Mouse (Mus musculus) CH12.LX (cell line): Measurements from ENCODE around the gene Pik3r2. TPM values are rescaled to one million over a fixed set of nuclear protein-coding genes. Genes with fewer than 3 reads are reported as not detected.

Experiments
- DNase-seq: peaks from one replicate; pipeline ENCODE4 v3.0.0-alpha.2; 2013; ENCODE audit errors: extremely low read depth
- H3K27ac ChIP-seq: 2 replicates; pipeline ENCODE4 v1.5.1; 2012; ENCODE audit warnings: low read depth, mild to moderate bottlenecking, control low read depth, moderate library complexity; ENCODE audit not compliant: insufficient read depth
- H3K27me3 ChIP-seq: replicated peaks from 2 replicates; pipeline ENCODE3; 2012; ENCODE audit warnings: inconsistent platforms
- H3K36me3 ChIP-seq, 2 experiments: replicated peaks in 1 of 2; 2 replicates each; pipeline versions ENCODE3 to v1.6.1; 2012; ENCODE audit warnings: inconsistent platforms in 1 of 2, low read length in 1 of 2, mild to moderate bottlenecking in 1 of 2, mixed read lengths in 1 of 2, moderate library complexity in 1 of 2; ENCODE audit not compliant: control insufficient read depth in 1 of 2, insufficient read depth in 1 of 2
- H3K4me1 ChIP-seq, 2 experiments: 2 replicates each; pipeline ENCODE4 v1.6.1; 2012; ENCODE audit warnings: inconsistent platforms in 1 of 2, moderate library complexity in 1 of 2; ENCODE audit not compliant: insufficient read depth in 2 of 2, control insufficient read depth in 1 of 2
- H3K4me2 ChIP-seq: 2 replicates; pipeline ENCODE4 v1.6.1; 2012; ENCODE audit warnings: low read depth, mild to moderate bottlenecking, control low read depth; ENCODE audit not compliant: poor library complexity, insufficient read depth, severe bottlenecking
- H3K4me3 ChIP-seq, 3 experiments: fragments of 150-350 bp in 1 of 3; sonication (generic) in 1 of 3; replicated peaks in 1 of 3; 2 replicates each; pipeline versions ENCODE3 to v1.5.1; 2011 to 2012; ENCODE audit warnings: low read depth in 2 of 3, low read length in 2 of 3, mild to moderate bottlenecking in 2 of 3, moderate library complexity in 2 of 3, control low read depth in 1 of 3, improper control_type of control experiment in 1 of 3, inconsistent platforms in 1 of 3, mixed read lengths in 1 of 3; ENCODE audit not compliant: poor library complexity in 1 of 3
- H3K79me2 ChIP-seq: replicated peaks from 2 replicates; pipeline ENCODE4 v1.6.1; 2012; ENCODE audit warnings: mild to moderate bottlenecking, moderate library complexity; ENCODE audit not compliant: control insufficient read depth, poor library complexity, insufficient read depth, severe bottlenecking; ENCODE audit errors: extremely low read depth
- H3K9ac ChIP-seq: 2 replicates; pipeline ENCODE4 v1.6.1; 2012; ENCODE audit warnings: low read depth, mild to moderate bottlenecking, control low read depth, moderate library complexity; ENCODE audit not compliant: insufficient read depth
- H3K9me3 ChIP-seq: replicated peaks from 2 replicates; pipeline ENCODE3; 2012; ENCODE audit warnings: low read length, inconsistent platforms, mixed read lengths
- BHLHE40 ChIP-seq: IDR thresholded peaks from 2 replicates; pipeline ENCODE4 v1.6.1; 2011; ENCODE audit warnings: mild to moderate bottlenecking, low read depth, low read length, improper control_type of control experiment
- CHD1 ChIP-seq: IDR thresholded peaks from 2 replicates; pipeline ENCODE4 v1.6.1; 2012; ENCODE audit warnings: low read depth, low read length, improper control_type of control experiment, inconsistent platforms
- CHD2 ChIP-seq: IDR thresholded peaks from 2 replicates; pipeline ENCODE4 v1.6.1; 2011; ENCODE audit warnings: low read length, improper control_type of control experiment
- CTCF ChIP-seq, 2 experiments: IDR thresholded peaks in 1 of 2; conservative IDR thresholded peaks in 1 of 2; 2 replicates each; pipeline ENCODE4 v1.5.1; 2011 to 2012; ENCODE audit warnings: low read depth in 2 of 2, low read length in 2 of 2, improper control_type of control experiment in 1 of 2, inconsistent platforms in 1 of 2, mild to moderate bottlenecking in 1 of 2, moderate library complexity in 1 of 2
- E2F4 ChIP-seq: IDR thresholded peaks from 2 replicates; pipeline ENCODE4 v1.6.1; 2011; ENCODE audit warnings: low read depth, low read length, improper control_type of control experiment; ENCODE audit not compliant: insufficient replicate concordance
- ELF1 ChIP-seq: IDR thresholded peaks from 2 replicates; pipeline ENCODE4 v1.6.1; 2014; ENCODE audit warnings: low read depth, mild to moderate bottlenecking, inconsistent platforms, low read length, improper control_type of control experiment
- EP300 ChIP-seq: IDR thresholded peaks from 2 replicates; pipeline ENCODE4 v1.6.1; 2011; ENCODE audit warnings: low read length, improper control_type of control experiment
- ETS1 ChIP-seq: conservative IDR thresholded peaks from 2 replicates; pipeline ENCODE4 v1.6.1; 2012; ENCODE audit warnings: low read depth, mild to moderate bottlenecking, inconsistent platforms, low read length, improper control_type of control experiment, moderate library complexity
- GABPA ChIP-seq: IDR thresholded peaks from 2 replicates; pipeline ENCODE4 v1.6.1; 2012; ENCODE audit warnings: low read depth, low read length, improper control_type of control experiment, inconsistent platforms; ENCODE audit not compliant: insufficient replicate concordance
- HCFC1 ChIP-seq: IDR thresholded peaks from 2 replicates; pipeline ENCODE4 v1.6.1; 2012; ENCODE audit warnings: low read depth, mild to moderate bottlenecking, inconsistent platforms, low read length, improper control_type of control experiment
- IRF4 ChIP-seq: IDR thresholded peaks from 2 replicates; pipeline ENCODE4 v1.6.1; 2014; ENCODE audit warnings: low read depth, mild to moderate bottlenecking, inconsistent platforms, low read length, improper control_type of control experiment
- JUN ChIP-seq: IDR thresholded peaks from 2 replicates; pipeline ENCODE4 v1.6.1; 2011; ENCODE audit warnings: low read depth, mild to moderate bottlenecking, low read length, improper control_type of control experiment, moderate library complexity; ENCODE audit not compliant: insufficient read depth
- JUND ChIP-seq: conservative IDR thresholded peaks from 2 replicates; pipeline ENCODE4 v1.6.1; 2011; ENCODE audit warnings: low read depth, low read length, improper control_type of control experiment
- KAT2A ChIP-seq: IDR thresholded peaks from 2 replicates; pipeline ENCODE4 v1.6.1; 2012; ENCODE audit warnings: low read length, improper control_type of control experiment, inconsistent platforms; ENCODE audit not compliant: insufficient replicate concordance
- MAFK ChIP-seq: IDR thresholded peaks from 2 replicates; pipeline ENCODE4 v1.6.1; 2011; ENCODE audit warnings: low read length, improper control_type of control experiment; ENCODE audit not compliant: insufficient replicate concordance
- MAX ChIP-seq: IDR thresholded peaks from 2 replicates; pipeline ENCODE4 v1.6.1; 2011; ENCODE audit warnings: low read length, improper control_type of control experiment
- MAZ ChIP-seq: IDR thresholded peaks from 2 replicates; pipeline ENCODE4 v1.6.1; 2012; ENCODE audit warnings: low read depth, mild to moderate bottlenecking, inconsistent platforms, low read length, improper control_type of control experiment, moderate library complexity
- MEF2A ChIP-seq: IDR thresholded peaks from 2 replicates; pipeline ENCODE4 v1.6.1; 2014; ENCODE audit warnings: low read depth, mild to moderate bottlenecking, inconsistent platforms, low read length, improper control_type of control experiment, borderline replicate concordance
- MXI1 ChIP-seq: IDR thresholded peaks from 2 replicates; pipeline ENCODE4 v1.6.1; 2011; ENCODE audit warnings: mild to moderate bottlenecking, low read depth, low read length, improper control_type of control experiment
- MYC ChIP-seq: IDR thresholded peaks from 2 replicates; pipeline ENCODE4 v1.6.1; 2011; ENCODE audit warnings: low read depth, mild to moderate bottlenecking, improper control_type of control experiment, low read length
- NELFE ChIP-seq: IDR thresholded peaks from 2 replicates; pipeline ENCODE4 v1.6.1; 2011; ENCODE audit warnings: low read depth, low read length, improper control_type of control experiment
- NRF1 ChIP-seq: IDR thresholded peaks from 2 replicates; pipeline ENCODE4 v1.6.1; 2014; ENCODE audit warnings: low read depth, mild to moderate bottlenecking, inconsistent platforms, low read length, improper control_type of control experiment, moderate library complexity
- PAX5 ChIP-seq: IDR thresholded peaks from 2 replicates; pipeline ENCODE4 v1.6.1; 2012; ENCODE audit warnings: low read length, inconsistent platforms, mixed read lengths
- POLR2A ChIP-seq: IDR thresholded peaks from 2 replicates; pipeline ENCODE4 v1.6.1; 2011; ENCODE audit warnings: low read depth, mild to moderate bottlenecking, improper control_type of control experiment, low read length
- POLR2AphosphoS2 ChIP-seq: IDR thresholded peaks from 2 replicates; pipeline ENCODE4 v1.6.1; 2011; ENCODE audit warnings: low read depth, low read length, improper control_type of control experiment
- RAD21 ChIP-seq: IDR thresholded peaks from 2 replicates; pipeline ENCODE4 v1.6.1; 2011; ENCODE audit warnings: low read depth, mild to moderate bottlenecking, low read length, improper control_type of control experiment, moderate library complexity
- RCOR1 ChIP-seq: conservative IDR thresholded peaks from 2 replicates; pipeline ENCODE4 v1.6.1; 2012; ENCODE audit warnings: low read depth, mild to moderate bottlenecking, inconsistent platforms, low read length, improper control_type of control experiment
- SIN3A ChIP-seq: IDR thresholded peaks from 2 replicates; pipeline ENCODE4 v1.6.1; 2012; ENCODE audit warnings: low read length, improper control_type of control experiment, inconsistent platforms
- SMC3 ChIP-seq: IDR thresholded peaks from 2 replicates; pipeline ENCODE4 v1.6.1; 2011; ENCODE audit warnings: low read depth, low read length, improper control_type of control experiment
- TBP ChIP-seq: conservative IDR thresholded peaks from 2 replicates; pipeline ENCODE4 v1.6.1; 2011; ENCODE audit warnings: low read depth, low read length, improper control_type of control experiment
- TCF12 ChIP-seq: IDR thresholded peaks from 2 replicates; pipeline ENCODE4 v1.6.1; 2014; ENCODE audit warnings: low read depth, mild to moderate bottlenecking, inconsistent platforms, low read length, improper control_type of control experiment
- UBTF ChIP-seq: IDR thresholded peaks from 2 replicates; pipeline ENCODE4 v1.6.1; 2012; ENCODE audit warnings: low read depth, mild to moderate bottlenecking, inconsistent platforms, low read length, improper control_type of control experiment, moderate library complexity
- USF1 ChIP-seq: IDR thresholded peaks from 2 replicates; pipeline ENCODE4 v1.6.1; 2014; ENCODE audit warnings: low read depth, mild to moderate bottlenecking, inconsistent platforms, low read length, improper control_type of control experiment
- USF2 ChIP-seq: conservative IDR thresholded peaks from 2 replicates; pipeline ENCODE4 v1.6.1; 2011; ENCODE audit warnings: low read depth, low read length, improper control_type of control experiment
- ZC3H11A ChIP-seq: IDR thresholded peaks from 2 replicates; pipeline ENCODE4 v1.6.1; 2012; ENCODE audit warnings: low read depth, mild to moderate bottlenecking, inconsistent platforms, low read length, improper control_type of control experiment
- ZKSCAN1 ChIP-seq: IDR thresholded peaks from 2 replicates; pipeline ENCODE4 v1.6.1; 2012; ENCODE audit warnings: low read depth, inconsistent platforms, low read length, improper control_type of control experiment, borderline replicate concordance
- ZMIZ1 ChIP-seq: IDR thresholded peaks from 2 replicates; pipeline ENCODE4 v1.6.1; 2012; ENCODE audit warnings: low read depth, mild to moderate bottlenecking, inconsistent platforms, low read length, improper control_type of control experiment
- ZNF384 ChIP-seq: IDR thresholded peaks from 2 replicates; pipeline ENCODE4 v1.6.1; 2012; ENCODE audit warnings: low read depth, low read length, improper control_type of control experiment, inconsistent platforms
- dilution Hi-C: fragments of 300-500 bp; cut with MboI; formaldehyde crosslinking; loops from 2 replicates; pipeline ENCODE4 v1.14.3; 2020; ENCODE audit warnings: low sequenced_read_pairs; ENCODE audit not compliant: extremely low pct_unique_long_range_greater_than_20kb, extremely low pct_ligation_motif_present
- in situ Hi-C: fragments of 300-500 bp; cut with MboI; formaldehyde crosslinking; loops from 3 replicates; pipeline ENCODE4 v1.14.3; 2019; ENCODE audit warnings: low sequenced_read_pairs, low pct_ligation_motif_present, low pct_unique_long_range_greater_than_20kb, mixed read lengths
- polyA plus RNA-seq: library from polyadenylated mRNA; unstranded; fragments of >175 nt; gene quantifications from 2 replicates; pipeline ENCODE4 v1.2.1, GENCODE M21; 2012; ENCODE audit warnings: low read depth; ENCODE audit not compliant: insufficient read length
- total RNA-seq, 2 experiments: library from RNA; depleted of rRNA; stranded (reverse); fragments of 300-350 nt in 1 of 2; fragments of >200 nt in 1 of 2; gene quantifications; 2 replicates each; pipeline ENCODE4 v1.2.3; 2012 to 2014

The Pik3r2 gene
- total and polyA plus RNA-seq, 3 experiments = 13.8 to 45.9 (median 25.8) TPM

DNA sequence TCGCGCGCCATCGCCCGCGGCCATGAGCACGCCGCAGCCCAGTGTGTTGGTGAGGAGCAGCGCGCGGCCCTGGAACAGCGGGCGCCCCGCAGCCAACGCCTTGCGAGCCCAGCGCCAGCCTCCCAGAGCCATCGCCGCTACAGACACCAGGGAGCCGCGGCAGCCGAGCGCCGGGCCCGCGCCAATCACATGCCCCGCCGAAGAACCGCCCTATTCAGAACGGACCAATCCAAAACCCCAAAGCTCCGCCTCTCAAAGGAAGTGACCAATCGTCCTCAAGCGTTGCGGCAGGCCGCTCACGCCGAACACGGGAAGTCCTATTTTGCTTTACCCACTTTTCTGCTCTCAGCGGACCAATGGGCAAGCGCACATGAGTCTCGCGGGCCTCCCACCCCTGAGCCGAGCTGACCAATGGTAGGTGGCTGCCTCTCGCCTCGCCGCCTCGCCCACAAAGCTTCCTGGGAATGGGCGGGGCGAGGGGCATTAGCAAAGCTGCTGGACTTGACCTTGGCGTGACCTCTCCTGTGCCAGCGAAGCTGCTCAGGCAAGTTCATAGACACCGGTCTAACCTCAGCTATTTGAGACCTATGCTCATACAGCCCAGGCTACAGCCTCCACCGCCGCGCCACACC lies 15.6 kb downstream of the Pik3r2 start, which contains the start of gene Mpv17l2:
Mpv17l2 (minus strand) TSS at position 172 of the 632 bp plus-strand sequence.
- Histone ChIP-seq H3K4me2 (peak within 1 kb of the TSS; percentile 58), H3K9ac (peak within 1 kb of the TSS; percentile 77), H3K27ac (peak within 1 kb of the TSS; percentile 27; the same call in 1 of the 2 replicates), H3K9me3 (no peaks in the 10 kb centered on the region), H3K4me1 (peaks cover 8 to 50% of the 10 kb centered on the region in 2 experiments), H3K27me3 (no peaks in the 10 kb centered on the region), H3K36me3 (peaks cover 31 to 62% of the 10 kb centered on the region in 2 experiments), H3K4me3 (peak within 1 kb of the TSS; percentile 72 to 87 (median 73)), H3K79me2 (no peaks in the 10 kb centered on the region)
- no peak for TF ChIP-seq CTCF (conservative IDR thresholded peaks at IDR 0.05 in 1 of 2, IDR thresholded peaks at IDR 0.05 in 1 of 2; ENCODE audit: low read depth in 2 of 2, low read length in 2 of 2)
- TF ChIP-seq USF1 = peak; percentile 54
- peak; percentile 99 for TF ChIP-seq ELF1
- peak; percentile 91 for TF ChIP-seq MAX
- peak; percentile 45 for TF ChIP-seq IRF4
- no peak for TF ChIP-seq ZKSCAN1
- peak; percentile 60; the same call in 1 of the 2 replicates for TF ChIP-seq POLR2A
- no peak for TF ChIP-seq UBTF
- TF ChIP-seq GABPA = no peak
- 0 out of 2 replicates have a peak, but pooled peaks have one; percentile 36 for TF ChIP-seq TBP
- peak; percentile 67 for TF ChIP-seq MXI1
- no peak for TF ChIP-seq USF2
- TF ChIP-seq EP300 = no peak
- no peak for TF ChIP-seq CHD1
- TF ChIP-seq ZC3H11A = no peak
- no peak for TF ChIP-seq RAD21
- TF ChIP-seq PAX5 = no peak
- peak; percentile 37; the same call in 1 of the 2 replicates for TF ChIP-seq NELFE
- TF ChIP-seq ZMIZ1 = peak; percentile 6; the same call in 1 of the 2 replicates
- peak; percentile 81 for TF ChIP-seq SIN3A
- peak; percentile 69 for TF ChIP-seq HCFC1
- TF ChIP-seq MEF2A = peak; percentile 50; the same call in 1 of the 2 replicates
- peak; percentile 76; the same call in 1 of the 2 replicates for TF ChIP-seq MYC
- TF ChIP-seq BHLHE40 = peak; percentile 56; the same call in 1 of the 2 replicates
- 0 out of 2 replicates have a peak, but pooled peaks have one; percentile 38 for TF ChIP-seq RCOR1
- peak; percentile 63; the same call in 1 of the 2 replicates for TF ChIP-seq KAT2A
- no peak for TF ChIP-seq JUN
- TF ChIP-seq TCF12 = peak; percentile 61; the same call in 1 of the 2 replicates
- no peak for TF ChIP-seq MAFK
- TF ChIP-seq JUND = no peak
- no peak for TF ChIP-seq ETS1
- TF ChIP-seq SMC3 = no peak
- no peak for TF ChIP-seq ZNF384
- TF ChIP-seq CHD2 = peak; percentile 96
- peak; percentile 65; the same call in 1 of the 2 replicates for TF ChIP-seq NRF1
- TF ChIP-seq MAZ = peak; percentile 72
- TF ChIP-seq POLR2AphosphoS2 = no peak
- TF ChIP-seq E2F4 = peak; percentile 46; the same call in 1 of the 2 replicates
- dilution Hi-C loops (no loop called here), in situ Hi-C loops (loop anchor here (5.0 kb wide), 1 partner anchor 81 kb away; no protein-coding TSS in a partner anchor)
- DNase-seq = peak; percentile 99
